Mouse (Mus musculus) heart, adult 2 months (tissue): ENCODE data around the gene Ttn. TPM values are rescaled to one million over a fixed set of nuclear protein-coding genes. Genes with fewer than 3 reads are reported as not detected.
"Not testable (repeated sequence)": the region's sequence is repeated elsewhere in the genome, so short reads cannot be mapped to it uniquely, and the experiment has no call there.

Experiments used
- DNase-seq, 2 experiments: peaks; one replicate each; pipeline ENCODE4 v3.0.0; 2021
- H3K27ac ChIP-seq: fragments of 200-600 bp; 2 replicates; pipeline ENCODE4 v1.8.1; 2022
- H3K27me3 ChIP-seq: fragments of 200-500 bp; 2 replicates; pipeline ENCODE4 v1.6.1; 2012; ENCODE audit warnings: mild to moderate bottlenecking, low read length, inconsistent platforms, mixed read lengths; ENCODE audit not compliant: control insufficient read depth, insufficient read depth
- H3K36me3 ChIP-seq: fragments of 200-500 bp; 2 replicates; pipeline ENCODE4 v1.6.1; 2012; ENCODE audit warnings: low read length, inconsistent platforms; ENCODE audit not compliant: control insufficient read depth, insufficient read depth
- H3K4me1 ChIP-seq: fragments of 200-500 bp; 2 replicates; pipeline ENCODE4 v1.6.1; 2011; ENCODE audit warnings: low read length; ENCODE audit not compliant: control insufficient read depth, insufficient read depth
- H3K4me3 ChIP-seq: fragments of 200-600 bp; 2 replicates; pipeline ENCODE4 v1.8.1; 2022
- H3K79me2 ChIP-seq: fragments of 200-500 bp; replicated peaks from 2 replicates; pipeline ENCODE4 v1.6.1; 2012; ENCODE audit warnings: mild to moderate bottlenecking, inconsistent platforms, low read length, moderate library complexity, mixed read lengths; ENCODE audit not compliant: control insufficient read depth, insufficient read depth
- H3K9ac ChIP-seq: fragments of 200-500 bp; 2 replicates; pipeline ENCODE4 v1.6.1; 2012; ENCODE audit warnings: low read depth, mild to moderate bottlenecking, control low read depth, inconsistent platforms, low read length, mixed read lengths
- CTCF ChIP-seq: fragments of 200-600 bp; IDR thresholded peaks from 2 replicates; pipeline ENCODE4 v1.8.1; 2022; ENCODE audit warnings: antibody characterized with exemption, mild to moderate bottlenecking, moderate library complexity
- EP300 ChIP-seq: fragments of 200-500 bp; IDR thresholded peaks from 2 replicates; pipeline ENCODE4 v1.6.1; 2011; ENCODE audit warnings: low read depth, low read length, control low read depth; ENCODE audit not compliant: insufficient read depth
- POLR2A ChIP-seq: fragments of 200-500 bp; IDR thresholded peaks from 2 replicates; pipeline ENCODE4 v1.6.1; 2011; ENCODE audit warnings: mild to moderate bottlenecking, low read depth, low read length, control low read depth; ENCODE audit not compliant: insufficient read depth
- WGBS: fragments of 180-500 bp; shearing (Covaris S2); methylation state at CpG from one replicate; pipeline ENCODE4 v1.1.7; 2018; 5-methylcytosine and 5-hydroxymethylcytosine counted together
- intact Hi-C: fragments of 180-260 bp; cut with DNase I; formaldehyde crosslinking; loops from one replicate; pipeline ENCODE4 v1.15.1; 2025
- long read RNA-seq: library from polyadenylated mRNA; stranded (forward); transcript quantifications from one replicate; pipeline ENCODE4 v2.0.0, GENCODE M21; 2021
- polyA plus RNA-seq: library from polyadenylated mRNA; depleted of rRNA; stranded (reverse); fragments of >200 nt; gene quantifications from 2 replicates; pipeline ENCODE4 v1.2.3, GENCODE M21; 2012; rRNA removed
- total RNA-seq, 2 experiments: library from RNA; stranded (reverse); gene quantifications; 2 replicates each; pipeline ENCODE4 v1.2.3; 2021

Ttn gene
- total RNA-seq (1,000 to 10,000 TPM; 2,567 to 3,090 TPM), polyA plus RNA-seq (88.4 and 181 TPM in 2 replicates)
- long read RNA-seq, partial matches to known transcripts = 83 of 123 reads
- long read RNA-seq, other reads (novel, unspliced or antisense) = 38 of 123 reads

GRCm38 (mm10) chr2:76982391-76983145, at the start of gene Ttn:
Gene Ttn (minus strand): TSS chr2:76982547.
- Histone ChIP-seq H3K27me3 (no peaks in the 10 kb centered on the region), H3K9ac (peak within 1 kb of the TSS; percentile 95), H3K4me1 (no peaks in the 10 kb centered on the region), H3K79me2 (no peaks in the 10 kb centered on the region), H3K36me3 (peaks cover 9% of the 10 kb centered on the region), H3K27ac (peak within 1 kb of the TSS; percentile 94), H3K4me3 (peak within 1 kb of the TSS; percentile 57)
- 49% methylated on average over 18 of the region's 18 CpGs for WGBS
- intact Hi-C loops = loop anchor here (5.0 kb wide), 1 partner anchor 50 kb away; no protein-coding TSS in a partner anchor
- peak; percentile 78 for TF ChIP-seq EP300
- TF ChIP-seq CTCF = no peak
- peak; percentile 95 for TF ChIP-seq POLR2A
- peak; percentile 71 to 80 for DNase-seq

GRCm38 (mm10) chr2:77020649-77021048, 38.3 kb upstream of the Ttn start:
- intact Hi-C loops = no loop called here
- WGBS = 71% methylated on average over 2 of the region's 2 CpGs
- no peak for DNase-seq

DNA sequence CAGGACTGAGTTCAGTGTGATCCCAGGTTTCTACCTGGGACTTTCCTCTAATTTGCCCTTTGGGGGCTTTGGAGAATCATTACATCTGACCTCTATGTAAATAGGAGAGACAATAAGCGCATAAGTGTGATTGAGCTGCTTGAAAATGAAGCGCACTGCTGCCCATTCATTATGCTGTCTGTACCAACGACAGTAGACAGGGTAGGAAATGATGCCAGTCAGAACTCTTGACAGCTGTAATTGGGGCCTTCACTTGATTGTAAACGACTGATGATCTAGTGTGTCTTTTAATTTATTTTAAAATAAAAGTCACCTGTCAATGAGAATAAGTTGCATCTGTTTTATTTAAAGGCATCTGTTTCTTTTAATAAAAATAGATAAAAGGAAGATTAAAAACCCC, 35.4 kb upstream of the Ttn start:
- no peaks in the 10 kb centered on the region for H3K27me3 ChIP-seq
- 78% methylated on average over 4 of the region's 4 CpGs for WGBS
- peaks cover 7% of the 10 kb centered on the region for H3K36me3 ChIP-seq
- DNase-seq = no peak
- H3K9ac ChIP-seq = no peak overlapping the region
- intact Hi-C loops = no loop called here
- TF ChIP-seq CTCF = no peak
- no peak for TF ChIP-seq POLR2A
- TF ChIP-seq EP300 = no peak
- no peaks in the 10 kb centered on the region for H3K79me2 ChIP-seq
- H3K27ac ChIP-seq = no peak overlapping the region
- no peaks in the 10 kb centered on the region for H3K4me1 ChIP-seq
- no peak overlapping the region for H3K4me3 ChIP-seq

More at GRCm38 (mm10) chr2:77020649-77021048, 38.3 kb upstream of the Ttn start:
- no peak overlapping the region for H3K4me3 ChIP-seq
- no peaks in the 10 kb centered on the region; the same call in 1 of the 2 replicates for H3K4me1 ChIP-seq
- H3K36me3 ChIP-seq = peaks cover 7% of the 10 kb centered on the region
- TF ChIP-seq POLR2A = no peak
- no peak for TF ChIP-seq CTCF
- TF ChIP-seq EP300 = no peak
- H3K27me3 ChIP-seq = no peaks in the 10 kb centered on the region
- H3K27ac ChIP-seq = no peak overlapping the region
- no peaks in the 10 kb centered on the region; the same call in 1 of the 2 replicates for H3K79me2 ChIP-seq
- no peak overlapping the region for H3K9ac ChIP-seq

- peaks cover 15% of the 10 kb centered on the region for H3K36me3 ChIP-seq
- intact Hi-C loops, H3K27me3 ChIP-seq, H3K9ac ChIP-seq, H3K79me2 ChIP-seq, H3K4me3 ChIP-seq, DNase-seq, H3K4me1 ChIP-seq: not testable (repeated sequence)
- H3K27ac ChIP-seq = peak overlapping the region; percentile 29
- 66% methylated on average over 6 of the region's 6 CpGs for whole genome bisulfite sequencing
Measured at GRCm38 (mm10) chr2:77013449-77013848, 31.1 kb upstream of the Ttn start.

GRCm38 (mm10) chr2:77011981-77012380, 29.6 kb upstream of the Ttn start:
- intact Hi-C loops = no loop called here
- TF ChIP-seq EP300 = peak; percentile 85
- TF ChIP-seq CTCF = no peak
- no peak for TF ChIP-seq POLR2A
- 53% methylated on average over 5 of the region's 5 CpGs for WGBS
- Histone ChIP-seq H3K27ac (peak overlapping the region; percentile 29), H3K4me1 (peaks cover 1% of the 10 kb centered on the region; the same call in 1 of the 2 replicates), H3K79me2 (no peaks in the 10 kb centered on the region), H3K4me3 (no peak overlapping the region), H3K9ac (no peak overlapping the region), H3K36me3 (peaks cover 13% of the 10 kb centered on the region), H3K27me3 (no peaks in the 10 kb centered on the region)
- DNase-seq = peak in 1 of 2 experiments; percentile 46

- Histone ChIP-seq H3K27ac (no peak overlapping the region), H3K79me2 (no peaks in the 10 kb centered on the region), H3K36me3 (peaks cover 6% of the 10 kb centered on the region), H3K27me3 (no peaks in the 10 kb centered on the region), H3K4me1 (no peaks in the 10 kb centered on the region; the same call in 1 of the 2 replicates), H3K4me3 (no peak overlapping the region), H3K9ac (no peak overlapping the region)
- intact Hi-C loops = no loop called here
- DNase-seq = no peak
- no peak for TF ChIP-seq EP300
- no peak for TF ChIP-seq CTCF
- no peak for TF ChIP-seq POLR2A
- WGBS = 75% methylated on average over 7 of the region's 7 CpGs
Measured at GRCm38 (mm10) chr2:77007015-77007414, 24.7 kb upstream of the Ttn start.
